Mouse (Mus musculus) right cerebral cortex, adult 18-20 months (tissue): ENCODE measurements around the gene Rhbdf1.

Experiments used
- DNase-seq: peaks from one replicate; pipeline ENCODE4 v3.0.0; 2022; ENCODE audit warnings: mixed read lengths

Gene Rhbdf1

DNA sequence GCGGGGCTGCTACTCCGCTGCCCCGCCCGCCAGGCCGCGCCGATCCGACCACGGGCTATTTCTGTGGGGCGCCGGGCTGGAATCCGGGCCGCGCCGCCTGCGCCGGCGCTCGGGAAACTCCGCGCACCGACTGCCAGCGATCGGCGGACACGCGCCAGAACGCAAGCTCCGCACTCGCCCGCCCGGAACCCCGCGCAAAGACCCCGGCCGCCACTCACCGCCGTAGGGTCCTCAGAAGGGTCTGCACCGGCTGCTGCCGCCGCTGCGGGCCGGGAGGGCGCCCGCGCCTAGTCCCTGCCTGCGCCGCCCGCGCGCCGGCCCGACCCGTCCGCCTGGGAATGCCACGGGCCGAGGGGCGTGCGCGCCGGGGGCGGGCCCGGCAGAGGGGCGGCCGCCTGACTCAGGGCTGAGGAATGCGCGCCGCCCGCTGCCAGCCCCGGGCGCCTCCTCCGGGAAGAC, at the start of gene Rhbdf1:
Rhbdf1 (minus strand) TSS at position 350 of the 459 bp plus-strand sequence.
- no peak for DNase-seq

DNA sequence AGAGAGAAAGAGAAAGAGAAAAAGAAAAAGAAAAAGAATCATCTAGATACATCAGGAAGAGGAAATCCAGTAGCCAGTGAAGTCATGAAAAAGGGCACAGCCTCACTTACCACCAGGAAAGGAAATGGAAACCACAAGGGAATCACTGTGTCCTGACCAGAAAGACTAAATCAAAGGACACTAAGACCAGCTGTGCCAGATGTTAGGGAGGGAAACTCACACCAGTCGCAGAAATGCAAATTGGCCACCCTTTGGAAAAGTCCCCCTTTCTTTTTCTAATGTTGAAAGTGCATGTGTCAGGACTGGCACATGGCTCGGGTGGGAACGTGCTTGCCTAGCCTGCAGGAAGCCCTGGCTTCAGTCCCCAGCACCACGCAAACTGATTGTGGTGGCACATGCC, 49.1 kb upstream of the Rhbdf1 start:
- no peak for DNase-seq

DNA sequence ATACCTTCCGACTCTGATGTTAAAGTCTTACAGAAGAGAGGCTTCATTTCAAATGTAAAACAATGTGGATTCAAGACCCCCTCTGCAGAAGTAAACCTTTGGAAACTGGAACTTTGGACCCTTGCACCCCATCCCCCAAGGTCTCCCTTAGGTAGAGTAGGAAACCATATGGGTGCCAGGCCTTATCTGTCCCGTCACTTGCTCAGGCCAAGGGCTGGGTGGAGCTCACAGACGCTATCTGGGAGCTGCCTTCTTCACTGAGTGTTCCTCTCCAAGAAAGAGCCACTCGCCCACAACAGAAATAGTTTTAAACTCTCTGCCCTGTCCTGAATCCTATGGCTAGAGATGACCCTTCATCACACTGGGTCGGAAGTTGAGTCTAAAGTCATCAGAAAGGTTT, 46.9 kb upstream of the Rhbdf1 start:
- no peak for DNase-seq

DNA sequence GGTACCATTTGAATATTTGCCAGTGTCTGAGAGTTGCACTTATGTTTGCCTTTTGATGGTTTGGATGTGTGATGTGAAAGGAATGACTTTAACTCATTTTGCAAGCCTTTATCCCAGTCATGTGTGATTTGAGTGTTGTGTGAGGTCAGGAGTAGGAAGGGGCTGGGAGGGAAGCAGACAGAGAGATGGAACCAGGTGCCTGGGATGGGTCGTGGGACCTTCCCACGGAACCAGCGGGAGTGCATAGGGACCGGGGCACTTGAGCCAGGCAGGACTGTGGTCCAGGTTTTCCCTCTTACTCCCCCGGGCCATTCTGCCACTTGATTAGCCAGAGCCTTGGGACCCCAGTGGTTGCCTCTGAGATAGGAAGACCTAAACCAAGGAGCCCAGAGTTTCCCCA, 45.9 kb upstream of the Rhbdf1 start:
- no peak for DNase-seq

DNA sequence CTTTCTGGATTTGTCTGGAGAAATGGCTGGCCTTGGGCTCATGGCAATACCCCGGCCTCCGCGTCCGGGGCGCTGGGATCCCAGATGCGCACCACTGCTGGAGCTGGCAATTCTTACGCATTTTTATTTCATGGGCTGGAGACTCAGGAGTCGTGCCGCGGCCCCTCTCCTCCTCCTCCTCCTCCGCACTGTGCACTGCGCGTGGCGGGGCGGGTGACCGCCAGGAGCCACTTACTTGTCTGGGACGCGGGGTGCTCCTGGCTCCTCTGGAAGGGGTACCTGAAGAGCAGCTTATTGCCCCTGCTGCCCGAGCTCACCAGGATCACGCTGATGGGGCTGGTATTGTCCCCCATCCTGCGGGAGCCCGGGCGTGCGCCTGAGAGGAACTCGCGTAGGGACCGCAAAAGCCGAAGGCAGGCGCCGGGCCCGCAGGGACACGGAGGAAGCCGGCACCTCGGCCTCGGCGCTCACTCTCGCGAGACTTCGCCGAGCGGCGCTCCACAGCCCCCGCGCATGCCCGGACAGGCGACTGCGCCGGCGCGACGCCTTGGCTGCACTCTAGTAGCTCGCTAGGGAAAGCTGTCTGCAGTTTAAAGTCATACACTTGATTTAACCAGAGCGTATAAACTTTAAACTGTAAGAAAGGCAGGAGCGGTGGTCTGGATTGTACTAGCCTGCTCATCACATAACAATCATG, 45.2 kb upstream of the Rhbdf1 start, which contains the start of gene Nprl3:
Nprl3 (minus strand) TSS at position 520 of the 697 bp plus-strand sequence.
- peak; percentile 96 for DNase-seq

DNA sequence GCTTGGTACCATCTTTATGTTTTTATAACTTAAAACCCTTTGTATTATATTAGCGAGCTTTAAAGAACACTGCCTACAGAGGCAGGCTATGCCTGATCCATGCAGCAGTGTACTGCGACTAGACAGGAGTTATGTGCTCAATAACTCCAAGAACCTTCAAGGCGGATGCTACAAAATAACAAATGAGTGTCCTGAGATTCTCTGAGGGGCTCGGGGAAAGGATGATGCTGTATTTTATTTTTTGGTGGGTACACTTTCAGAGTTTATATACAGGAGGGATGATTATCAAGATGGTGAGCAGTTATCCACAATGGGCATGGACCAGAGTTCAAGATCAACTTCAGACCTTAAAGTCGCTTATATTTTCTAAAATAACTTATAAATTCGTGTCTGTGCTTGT, 44.7 kb upstream of the Rhbdf1 start:
- no peak for DNase-seq

DNA sequence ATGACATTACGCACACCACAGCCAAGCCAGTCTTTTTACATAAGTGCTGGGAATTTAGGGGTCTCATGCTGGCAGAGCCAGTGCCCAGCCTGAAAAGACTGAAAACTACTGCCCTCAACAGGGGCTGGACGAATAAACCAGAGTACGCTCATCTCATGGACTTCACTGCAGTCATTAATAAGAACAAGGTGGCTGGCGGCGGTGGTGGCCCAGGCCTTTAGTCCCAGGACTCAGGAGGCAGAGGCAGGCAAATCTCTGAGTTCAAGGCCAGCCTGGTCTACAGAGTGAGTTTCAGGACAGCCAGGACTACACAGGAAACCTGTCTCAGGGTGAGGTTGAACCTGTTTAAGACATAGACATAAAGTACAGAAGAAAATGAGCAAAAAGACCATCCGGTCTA, 44.1 kb upstream of the Rhbdf1 start:
- no peak for DNase-seq

DNA sequence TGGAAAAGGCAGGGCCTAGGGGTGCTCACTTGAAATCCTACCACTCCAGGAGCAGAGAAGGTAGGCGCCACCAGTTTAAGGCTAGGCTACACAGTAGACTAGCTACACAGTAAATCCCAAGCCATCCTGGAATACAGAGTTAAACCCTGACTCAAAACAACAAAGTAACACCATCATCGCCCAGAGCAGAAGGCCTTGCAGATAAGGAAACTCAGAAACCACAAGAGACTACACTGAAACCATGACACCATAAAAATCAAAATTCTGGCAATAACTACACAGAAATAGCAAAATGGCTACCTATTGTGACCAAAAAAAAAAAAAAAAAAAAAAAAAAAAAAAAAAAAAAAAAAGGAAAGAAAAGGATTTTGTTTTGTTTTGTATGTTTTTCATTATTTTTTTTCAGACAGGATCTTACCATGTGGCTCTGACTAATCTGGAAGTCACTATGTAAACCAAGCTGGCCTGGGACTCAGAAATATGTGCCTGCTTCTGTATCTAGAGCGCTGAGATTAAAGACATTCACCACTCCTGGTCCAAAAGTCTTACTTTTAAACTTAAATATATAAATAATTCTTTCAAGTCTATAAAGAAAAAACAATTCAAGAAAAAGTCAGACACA, 43.1 kb upstream of the Rhbdf1 start:
- no peak for DNase-seq

DNA sequence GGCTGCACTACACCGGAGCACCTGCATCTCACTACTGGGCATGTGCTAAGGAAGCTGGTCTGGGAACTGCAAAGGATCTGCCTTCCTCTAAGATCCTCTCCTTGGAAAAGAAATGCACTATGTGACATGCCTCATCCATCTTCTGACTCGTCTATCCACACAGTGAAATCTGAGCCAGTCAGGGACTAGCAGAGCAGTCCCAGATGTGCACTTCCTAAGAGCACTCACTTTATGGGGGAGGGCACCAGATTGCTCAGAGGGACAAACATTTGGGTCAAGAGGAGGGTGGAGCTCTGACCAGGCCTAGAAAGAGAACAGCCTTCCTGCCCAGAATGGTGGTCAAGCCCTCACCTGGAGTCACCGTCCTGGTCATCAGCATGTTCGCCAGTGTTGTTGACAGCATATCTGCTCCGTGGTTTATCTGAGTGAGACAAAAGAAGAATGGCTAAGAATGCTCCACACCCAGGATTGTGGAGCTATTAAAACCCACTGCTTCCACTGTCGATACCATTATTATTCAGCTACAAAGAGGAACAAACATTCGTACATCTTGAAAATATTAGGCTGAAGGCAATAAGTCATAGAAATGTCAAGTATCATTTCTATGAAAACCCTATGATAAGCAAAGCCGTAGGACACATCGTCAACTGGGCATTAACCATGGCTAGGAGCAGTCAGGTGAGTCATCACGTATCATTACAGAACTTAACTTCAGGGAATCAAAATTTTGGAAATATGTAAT, 40.7 kb upstream of the Rhbdf1 start:
- DNase-seq = no peak

DNA sequence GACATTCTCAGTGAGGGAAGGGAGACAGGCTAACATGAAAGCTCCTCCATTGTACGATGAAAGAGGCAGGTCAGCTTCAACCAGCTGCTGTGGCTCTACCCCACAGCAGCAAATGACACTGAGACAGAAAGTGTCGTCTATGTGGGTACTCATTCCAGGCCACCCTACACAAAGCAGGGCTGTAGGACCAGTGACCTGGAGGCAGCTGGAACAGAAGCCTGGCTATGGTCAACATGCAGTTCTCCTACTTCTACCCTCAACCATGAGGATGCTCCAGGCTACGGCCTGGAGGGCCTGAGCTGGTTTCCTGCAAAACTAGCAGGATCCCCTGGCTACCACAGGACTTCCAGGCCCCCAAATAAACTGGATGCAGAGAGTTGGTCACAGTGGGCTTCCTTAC, 34.5 kb upstream of the Rhbdf1 start:
- no peak for DNase-seq

DNA sequence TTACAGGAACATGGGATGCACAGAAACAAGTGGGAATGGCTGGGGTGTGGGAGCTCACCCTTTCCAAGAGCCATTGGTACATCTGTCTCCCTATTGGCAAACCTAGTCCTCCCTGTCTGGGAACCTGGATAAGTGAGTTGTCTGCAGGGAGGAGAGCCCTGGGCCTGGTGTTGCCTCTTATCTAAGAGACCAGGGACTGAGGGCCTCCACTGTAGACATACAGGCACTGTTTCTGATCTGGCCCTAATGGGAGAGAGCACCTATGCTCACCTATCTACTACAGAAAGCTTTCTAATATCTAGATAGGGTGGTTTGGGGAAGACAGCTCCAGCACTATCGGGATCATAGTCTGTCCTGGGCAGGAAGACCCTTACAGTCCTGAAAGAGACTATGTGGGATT, 34.0 kb upstream of the Rhbdf1 start:
- no peak for DNase-seq

DNA sequence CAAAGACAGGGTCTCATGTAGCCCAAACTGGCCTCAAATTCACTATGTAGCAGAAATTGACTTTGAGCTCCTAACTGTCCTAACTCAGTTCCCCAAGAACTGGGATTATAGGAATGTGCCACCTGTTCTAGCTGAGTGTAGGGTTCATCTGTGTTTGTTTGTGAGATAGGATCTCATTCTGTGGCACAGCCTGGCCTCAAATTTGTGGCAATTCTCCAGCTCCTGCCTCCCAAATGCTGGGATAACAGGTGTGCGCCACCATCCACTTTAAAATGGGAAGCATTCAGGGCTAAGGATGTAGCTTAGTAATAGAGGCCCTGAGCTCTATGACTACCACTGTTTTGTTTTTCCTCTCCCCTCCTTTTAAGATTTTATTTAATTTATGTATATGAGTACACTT, 31.0 kb upstream of the Rhbdf1 start:
- DNase-seq = no peak

DNA sequence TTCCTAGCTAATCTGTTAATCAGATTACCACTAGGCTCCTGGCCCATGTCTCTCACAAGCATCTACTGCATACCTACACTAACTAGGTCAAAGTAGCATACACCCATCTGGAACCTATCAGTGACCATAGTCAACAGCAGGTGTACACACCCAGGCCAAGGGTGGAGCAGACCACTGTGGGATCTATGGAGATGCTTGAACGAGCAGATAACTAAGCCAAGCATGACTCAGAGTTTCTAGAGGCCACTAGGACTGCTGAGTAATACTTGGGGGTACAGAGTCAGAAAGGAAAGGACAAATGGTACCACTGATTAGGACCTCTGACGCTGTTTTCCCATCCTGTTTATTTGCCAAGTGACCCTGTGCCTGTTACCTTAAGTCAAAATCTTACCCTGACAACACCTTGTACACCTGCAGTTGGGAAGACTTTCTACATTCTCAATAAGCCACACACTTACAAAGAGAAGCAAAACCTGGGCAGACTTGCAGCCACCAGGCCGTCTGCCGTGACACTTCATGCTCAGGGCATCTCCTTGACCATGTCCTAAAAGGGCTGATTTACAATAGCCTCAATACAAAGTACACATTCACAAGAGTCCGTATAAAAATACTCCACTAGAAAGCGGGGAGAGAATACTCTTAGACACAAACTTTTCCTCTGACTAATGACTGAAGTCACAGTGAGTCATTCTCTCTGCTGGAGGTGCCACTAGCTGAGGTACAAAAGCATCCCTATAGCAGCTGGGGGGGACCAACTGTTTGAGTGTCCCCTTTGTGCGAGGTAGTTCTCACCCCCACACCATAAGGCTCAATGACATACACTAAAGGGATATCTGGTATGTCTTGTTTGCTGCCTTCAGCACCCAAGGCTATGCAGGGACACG, 29.0 kb upstream of the Rhbdf1 start:
- DNase-seq = no peak

DNA sequence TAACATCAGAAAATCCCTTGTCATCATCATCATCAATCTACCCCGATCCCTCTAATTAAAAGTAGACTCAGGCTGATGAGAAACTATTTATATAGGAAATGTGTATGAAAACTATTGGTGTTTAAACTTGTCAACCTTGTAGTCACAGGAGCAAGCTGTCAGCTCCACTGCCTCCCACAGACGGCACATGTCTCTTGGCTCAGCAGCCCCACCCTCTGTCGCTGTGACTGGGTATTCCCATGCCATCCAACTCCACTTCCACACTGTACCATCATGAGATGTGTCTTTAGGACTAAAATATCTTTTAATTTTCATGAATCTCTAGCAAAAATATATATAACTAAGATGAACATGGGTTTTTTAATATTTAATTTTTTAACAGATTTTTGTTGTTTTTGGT, 26.2 kb upstream of the Rhbdf1 start:
- DNase-seq = no peak

DNA sequence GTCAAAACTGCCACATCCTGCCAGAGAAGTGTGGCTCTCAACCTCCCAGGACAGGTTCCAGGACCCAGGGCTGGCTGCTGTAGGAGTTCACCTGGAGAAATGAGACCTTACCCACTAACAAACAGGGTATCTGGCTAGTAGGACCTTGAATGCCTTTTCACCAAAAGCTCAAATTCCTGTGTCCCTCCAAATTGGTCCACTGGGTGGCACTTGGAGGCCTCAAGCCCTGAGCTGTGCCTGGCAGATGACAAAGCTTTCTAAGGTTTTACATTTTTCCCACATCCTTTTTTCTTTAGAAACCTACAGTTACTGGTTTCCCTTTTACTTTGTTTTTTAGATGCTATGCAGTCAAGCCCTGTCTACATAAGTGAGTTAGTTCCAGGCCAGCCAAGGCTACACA, 25.0 kb upstream of the Rhbdf1 start:
- DNase-seq = no peak

DNA sequence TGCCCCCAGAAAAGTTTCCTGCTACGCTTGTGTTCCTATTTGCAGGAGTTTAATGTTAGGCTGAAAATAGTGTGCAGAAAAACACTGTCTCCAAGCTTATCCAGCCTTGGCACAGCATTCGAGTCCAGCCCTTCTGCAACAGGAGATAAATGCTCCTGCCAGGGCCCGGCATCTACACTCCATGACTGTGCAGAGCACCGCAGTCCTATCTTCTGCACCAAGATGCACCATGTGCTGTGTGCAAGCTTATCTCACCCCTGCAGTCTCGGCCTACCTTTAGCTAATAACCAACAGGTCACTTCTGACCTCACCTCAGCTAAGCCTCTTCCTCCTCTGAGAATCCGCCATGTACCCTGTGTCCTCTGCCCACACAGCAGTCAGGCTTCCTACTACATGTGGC, 23.5 kb upstream of the Rhbdf1 start:
- no peak for DNase-seq

DNA sequence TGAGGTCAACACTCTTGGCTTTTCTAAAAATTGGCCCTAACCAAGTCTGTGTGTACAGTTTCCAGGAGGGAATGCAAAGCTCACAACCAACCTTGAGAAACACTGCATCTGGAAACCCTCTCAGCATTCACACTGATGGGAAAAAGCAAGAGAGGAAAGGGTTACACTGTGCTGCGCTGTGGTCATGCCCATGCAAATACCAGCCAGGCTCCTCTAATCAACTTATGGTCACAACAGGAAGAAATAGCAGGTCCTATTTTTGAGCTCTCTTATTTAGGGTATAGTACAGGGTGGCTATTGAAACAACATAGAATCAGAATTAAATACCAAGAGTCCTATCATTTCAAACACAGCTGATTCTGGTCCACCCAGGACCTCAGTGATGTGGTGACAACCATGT, 22.5 kb upstream of the Rhbdf1 start:
- DNase-seq = no peak

DNA sequence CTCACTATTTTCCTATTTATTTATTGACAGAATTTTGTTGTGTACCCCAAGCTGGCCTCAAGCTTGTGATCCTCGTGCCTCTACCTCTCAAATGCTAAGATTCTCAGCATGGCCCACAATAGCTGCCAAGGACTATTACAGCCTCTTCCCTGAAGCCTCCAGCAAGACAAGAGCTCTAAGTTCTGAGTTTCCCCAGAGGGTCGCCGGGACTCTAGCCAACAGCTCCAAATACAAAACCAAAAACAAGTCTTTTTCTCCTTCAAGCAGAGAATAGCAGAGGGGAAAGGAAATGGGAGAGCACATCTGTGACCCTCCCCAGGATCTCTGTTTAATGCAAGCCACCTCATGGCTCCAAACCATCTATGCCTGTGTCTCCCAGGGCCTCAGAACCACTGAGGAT, 22.0 kb upstream of the Rhbdf1 start:
- no peak for DNase-seq

DNA sequence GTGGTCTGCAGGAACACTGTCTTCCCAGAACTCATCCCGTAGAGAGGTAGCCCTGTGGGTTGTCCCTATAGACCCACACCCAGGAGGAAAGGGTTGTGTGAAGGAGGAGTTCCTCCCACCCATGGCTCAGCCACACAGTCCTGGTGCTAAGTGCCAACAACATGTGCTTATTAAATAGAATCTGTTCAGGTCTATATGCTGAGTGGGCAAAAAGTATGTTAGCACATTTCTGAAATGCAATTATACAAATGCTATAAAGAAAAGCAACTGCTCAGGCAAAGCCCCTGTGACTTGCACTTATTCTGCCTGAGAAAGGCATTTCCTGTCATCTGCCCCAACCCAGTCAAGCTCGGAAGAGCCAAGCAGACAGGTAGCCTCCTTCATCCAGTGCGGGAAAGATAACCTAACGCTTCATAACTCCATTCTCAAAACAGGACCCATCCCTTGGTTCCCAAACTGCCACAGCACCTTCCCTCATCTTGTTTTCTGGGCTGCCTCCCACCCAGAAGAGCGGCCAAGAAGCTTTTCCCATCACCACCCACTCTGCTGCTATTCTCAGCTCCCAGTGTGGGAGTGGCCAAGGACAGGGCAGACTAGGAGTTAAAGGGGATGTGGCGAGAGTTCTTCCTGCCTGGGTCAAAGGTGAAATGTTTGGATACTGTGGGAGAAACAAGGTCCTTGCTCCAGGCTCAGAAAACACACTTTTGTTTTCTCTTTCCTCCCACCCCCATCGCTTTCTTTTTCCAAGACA, 21.3 kb upstream of the Rhbdf1 start:
- DNase-seq = no peak

DNA sequence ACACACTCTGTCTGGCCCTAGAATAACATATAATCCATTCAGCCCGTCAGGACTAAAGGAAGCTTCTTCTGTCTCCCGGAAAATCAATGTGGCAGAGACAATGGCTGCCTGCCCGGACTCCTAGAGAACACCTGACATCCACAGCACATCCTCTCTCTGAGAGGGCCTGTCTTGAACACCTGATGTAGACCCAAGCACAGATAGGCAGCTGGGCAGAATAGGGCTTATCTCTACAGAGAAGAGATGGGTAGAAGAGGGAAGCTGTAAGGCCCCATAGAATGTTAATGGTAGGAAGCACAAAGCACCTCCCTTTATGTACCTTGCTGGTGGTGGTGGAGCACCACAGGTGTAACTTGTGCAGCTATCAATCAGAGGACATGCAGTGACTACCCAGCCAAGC, 20.1 kb upstream of the Rhbdf1 start:
- DNase-seq = no peak

DNA sequence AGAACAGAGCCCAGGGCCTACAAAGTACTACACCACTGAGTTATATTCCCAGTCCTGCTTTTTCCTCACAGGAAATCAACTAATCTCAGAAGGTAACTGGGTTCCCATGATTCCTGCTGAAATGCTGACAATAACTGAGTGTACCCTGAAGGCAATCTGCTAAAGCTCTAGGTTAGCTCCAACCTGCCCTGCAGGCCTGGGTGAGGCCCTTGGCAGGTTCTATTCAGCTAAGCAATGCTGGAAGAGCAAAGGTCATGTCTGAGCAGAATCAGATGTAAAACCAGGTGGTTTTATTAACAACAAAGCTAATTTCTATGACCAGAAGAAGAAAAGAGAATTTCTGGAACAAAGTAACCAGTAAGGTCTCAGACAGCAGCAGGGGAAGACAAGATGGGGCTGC, 19.3 kb upstream of the Rhbdf1 start:
- no peak for DNase-seq
